In genomic region chr2:11238254-11238653, GRCm38 (mm10) we compare ENCODE assay signal across 27 mouse cellular contexts.
"Had no signal": no experiment of that assay in that cellular context is flagged by ENCODE, and none has a peak within 500 bp of the region (broad histone marks: within the 10 kb centered on the region; RNA-seq: fewer than 3 reads in every experiment).

No protein-coding gene starts in this region.

- H3K27me3 ChIP-seq: embryonic facial prominence, embryonic 12.5 days; embryonic facial prominence, embryonic 13.5 days; embryonic facial prominence, embryonic 15.5 days; forebrain, embryonic 12.5 days; forebrain, embryonic 13.5 days; forebrain, embryonic 15.5 days had no signal

- H3K27ac ChIP-seq: embryonic facial prominence, embryonic 10.5 days; embryonic facial prominence, embryonic 12.5 days; embryonic facial prominence, embryonic 13.5 days; embryonic facial prominence, embryonic 15.5 days; forebrain, embryonic 10.5 days; forebrain, embryonic 12.5 days; forebrain, embryonic 13.5 days; forebrain, embryonic 15.5 days; gastrocnemius, adult 2 months; heart, adult 2 months; heart, embryonic 10.5 days had no signal

- H3K4me3 ChIP-seq: embryonic facial prominence, embryonic 10.5 days; embryonic facial prominence, embryonic 12.5 days; embryonic facial prominence, embryonic 13.5 days; embryonic facial prominence, embryonic 15.5 days; erythroblast, embryonic 14.5 days; forebrain, embryonic 10.5 days; forebrain, embryonic 12.5 days; forebrain, embryonic 13.5 days; forebrain, embryonic 15.5 days; gastrocnemius, adult 2 months; heart, adult 2 months; heart, embryonic 10.5 days had no signal

- ATAC-seq: forebrain, embryonic 13.5 days; forebrain, embryonic 14.5 days; forebrain, embryonic 15.5 days; forebrain, embryonic 16.5 days had no signal

- H3K4me2 ChIP-seq: embryonic facial prominence, embryonic 12.5 days; embryonic facial prominence, embryonic 13.5 days; embryonic facial prominence, embryonic 15.5 days; forebrain, embryonic 12.5 days; forebrain, embryonic 13.5 days; forebrain, embryonic 15.5 days had no signal

- DNase-seq: cerebellum, adult 9-10 months; cerebellum, adult 9-11 months; cerebellum, postnatal 10 days; cerebellum, postnatal 14 days; cerebellum, postnatal 25 days; cerebellum, postnatal 36 days; embryo, embryonic 11 days; gastrocnemius, adult 2 months; gastrocnemius, postnatal 10 days; gastrocnemius, postnatal 14 days; gastrocnemius, postnatal 25 days; gastrocnemius, postnatal 36 days; heart, adult 11 months; heart, adult 18-20 months; heart, adult 2 months had no signal

- H3K9ac ChIP-seq: embryonic facial prominence, embryonic 12.5 days; embryonic facial prominence, embryonic 13.5 days; embryonic facial prominence, embryonic 15.5 days; forebrain, embryonic 12.5 days; forebrain, embryonic 13.5 days; forebrain, embryonic 15.5 days had no signal

- H3K36me3 ChIP-seq: embryonic facial prominence, embryonic 10.5 days; embryonic facial prominence, embryonic 12.5 days; embryonic facial prominence, embryonic 13.5 days; embryonic facial prominence, embryonic 15.5 days; forebrain, embryonic 10.5 days; forebrain, embryonic 12.5 days; forebrain, embryonic 15.5 days; heart, embryonic 10.5 days had no signal

- H3K4me1 ChIP-seq: embryonic facial prominence, embryonic 10.5 days; embryonic facial prominence, embryonic 12.5 days; embryonic facial prominence, embryonic 13.5 days; embryonic facial prominence, embryonic 15.5 days; forebrain, embryonic 10.5 days; forebrain, embryonic 12.5 days; forebrain, embryonic 13.5 days; forebrain, embryonic 15.5 days; heart, embryonic 10.5 days had no signal

- H3K9me3 ChIP-seq: embryonic facial prominence, embryonic 10.5 days; embryonic facial prominence, embryonic 12.5 days; embryonic facial prominence, embryonic 13.5 days; embryonic facial prominence, embryonic 15.5 days; forebrain, embryonic 10.5 days; forebrain, embryonic 12.5 days; forebrain, embryonic 13.5 days; forebrain, embryonic 15.5 days; heart, embryonic 10.5 days had no signal
